Mouse (Mus musculus) kidney, adult 18-20 months (tissue): ENCODE measurements at regions not wholly inside any gene's neighbourhood (a gene's known extent, or its start where the extent isn't known, plus 50 kb on each side); places are given as distances from the start of the nearest gene placed in this dataset.

ENCODE experiments used
- DNase-seq: peaks from one replicate; pipeline ENCODE4 v3.0.0; 2021

GRCm38 (mm10) chr14:64511300-64511699 is 407.2 kb downstream of the Prss52 start:
- DNase-seq: no peak

- no peak for DNase-seq
Observed at GRCm38 (mm10) chr14:64512726-64513125, 408.6 kb downstream of the Prss52 start.

GRCm38 (mm10) chr14:64517584-64518195 is 413.6 kb downstream of the Prss52 start:
- no peak for DNase-seq

DNA sequence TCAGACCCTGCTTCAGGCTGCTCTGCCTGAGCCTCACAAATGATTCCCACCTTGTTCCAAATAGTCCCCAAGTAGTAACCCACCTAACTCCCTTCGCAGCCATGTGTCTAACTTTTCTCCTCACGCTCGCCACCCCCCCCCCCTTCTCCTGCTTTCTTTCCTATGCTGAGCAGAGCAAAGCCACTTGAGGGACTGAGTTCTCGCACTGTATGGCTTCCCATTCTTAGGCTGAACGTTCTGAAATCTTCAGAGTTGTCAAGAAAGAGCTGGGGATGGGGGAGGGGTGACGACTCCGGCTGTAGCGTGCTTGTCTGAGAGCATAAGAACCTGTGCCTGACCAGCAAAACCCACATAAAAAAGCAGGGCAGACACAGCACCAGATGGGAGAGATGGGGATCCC is 420.6 kb downstream of the Prss52 start:
- no peak for DNase-seq

- no peak for DNase-seq
Observed at GRCm38 (mm10) chr14:64525302-64526078, 421.4 kb downstream of the Prss52 start.

- no peak for DNase-seq
Observed at GRCm38 (mm10) chr14:64530541-64530940, 426.5 kb downstream of the Prss52 start.

- no peak for DNase-seq
Observed at GRCm38 (mm10) chr14:64531221-64531949, 427.3 kb downstream of the Prss52 start.

GRCm38 (mm10) chr14:64532351-64532750 is 428.3 kb downstream of the Prss52 start:
- no peak for DNase-seq

- no peak for DNase-seq
Observed at GRCm38 (mm10) chr14:64533591-64534151, 429.6 kb downstream of the Prss52 start.

DNA sequence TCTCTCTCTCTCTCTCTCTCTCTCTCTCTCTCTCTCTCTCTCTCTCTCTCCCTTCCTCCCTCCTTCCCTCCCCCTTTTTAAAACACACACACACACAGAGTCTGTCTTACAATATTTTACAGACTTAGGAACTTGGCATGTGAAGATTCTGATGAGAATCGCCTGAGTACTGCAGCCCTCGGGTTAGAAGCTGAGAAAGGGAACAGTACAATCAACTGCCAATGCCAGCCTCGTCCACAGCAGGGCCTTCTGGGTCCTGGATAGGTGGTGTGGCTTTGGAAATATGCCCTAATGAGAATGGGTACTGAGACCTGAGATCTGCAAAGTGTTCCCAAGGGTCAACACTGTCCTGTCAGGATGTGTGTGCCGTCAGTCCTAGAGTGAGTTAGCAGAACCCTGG is 430.1 kb downstream of the Prss52 start:
- DNase-seq: no peak

DNA sequence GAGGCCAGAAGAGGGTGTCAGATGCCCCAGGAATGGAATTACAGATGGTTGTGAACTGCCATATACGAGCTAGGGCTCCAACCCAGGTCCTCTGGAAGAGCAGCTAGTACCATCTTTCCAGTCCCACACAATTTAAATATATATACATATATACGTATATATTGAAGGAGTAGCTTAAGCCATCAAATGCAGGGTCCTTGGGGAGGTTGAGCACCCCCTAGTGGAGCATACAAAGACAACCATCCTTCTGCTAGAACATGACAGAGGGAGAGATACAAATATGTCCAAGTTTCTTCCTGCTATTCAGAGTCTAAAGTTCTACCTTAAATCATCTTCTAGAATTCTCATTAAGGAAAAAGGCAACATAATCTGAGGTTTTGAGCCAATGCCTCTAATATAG is 435.4 kb downstream of the Prss52 start:
- no peak for DNase-seq

GRCm38 (mm10) chr14:64545056-64545455 is 441.0 kb downstream of the Prss52 start:
- DNase-seq: no peak

DNA sequence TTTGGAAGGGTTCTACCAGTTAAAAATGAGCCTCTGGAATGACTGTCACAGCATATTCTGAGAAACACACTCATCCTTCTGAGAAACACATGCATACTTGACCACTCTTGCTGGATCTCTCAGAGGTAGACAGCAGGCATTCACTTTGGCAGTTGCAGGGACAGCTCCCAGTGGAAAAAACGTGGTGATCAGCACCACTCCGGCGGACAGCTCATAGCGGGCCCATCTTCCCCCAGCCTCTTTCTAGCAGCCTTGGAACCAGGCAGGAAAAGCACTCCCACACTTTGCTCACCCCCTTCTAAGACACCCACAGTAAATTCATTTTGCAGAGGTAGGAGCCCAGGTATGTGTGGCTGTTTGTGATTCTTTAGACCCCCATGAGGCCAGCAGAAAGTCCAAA is 442.7 kb downstream of the Prss52 start:
- peak; percentile 20 for DNase-seq

- no peak for DNase-seq
Observed at GRCm38 (mm10) chr14:64552951-64553350, 448.9 kb downstream of the Prss52 start.

DNA sequence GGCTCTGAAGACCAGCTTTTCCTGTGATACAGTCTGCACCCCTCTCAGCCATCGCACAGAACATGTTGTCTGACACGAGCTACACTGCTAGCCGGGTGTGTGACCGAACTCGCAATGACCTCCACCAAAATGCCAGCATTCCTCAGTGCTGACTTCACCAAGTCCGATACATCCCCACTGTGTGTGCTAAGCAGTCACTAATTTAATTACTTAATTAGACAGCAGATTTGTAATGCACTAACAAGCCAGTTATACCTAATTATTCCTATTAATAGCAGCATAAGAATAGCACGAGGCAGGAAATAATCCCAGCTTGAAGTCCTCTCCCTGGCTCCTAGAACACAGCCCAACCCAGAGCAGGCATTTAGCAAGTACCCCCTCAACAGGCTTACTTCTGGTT is 452.0 kb downstream of the Prss52 start:
- DNase-seq: no peak

DNA sequence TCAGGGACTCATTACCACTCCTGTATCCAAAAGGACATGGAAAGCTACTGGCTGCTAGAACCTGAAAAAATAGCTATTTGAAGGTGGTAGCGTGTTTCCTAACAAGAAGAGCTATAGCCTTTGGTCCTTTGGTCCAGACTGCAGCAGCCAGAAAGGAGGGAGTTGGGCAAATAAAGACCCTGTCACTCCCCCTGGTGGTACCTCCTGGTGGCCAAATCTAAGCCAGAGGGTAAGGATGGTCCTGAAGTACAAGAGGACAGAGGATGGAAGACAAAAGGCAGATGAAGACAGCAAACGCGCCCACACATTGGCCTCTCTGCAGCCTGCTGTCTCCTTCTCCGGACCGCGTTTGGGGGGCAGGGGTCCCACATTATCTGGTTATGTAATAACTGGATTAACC is 453.4 kb downstream of the Prss52 start:
- DNase-seq: no peak

DNA sequence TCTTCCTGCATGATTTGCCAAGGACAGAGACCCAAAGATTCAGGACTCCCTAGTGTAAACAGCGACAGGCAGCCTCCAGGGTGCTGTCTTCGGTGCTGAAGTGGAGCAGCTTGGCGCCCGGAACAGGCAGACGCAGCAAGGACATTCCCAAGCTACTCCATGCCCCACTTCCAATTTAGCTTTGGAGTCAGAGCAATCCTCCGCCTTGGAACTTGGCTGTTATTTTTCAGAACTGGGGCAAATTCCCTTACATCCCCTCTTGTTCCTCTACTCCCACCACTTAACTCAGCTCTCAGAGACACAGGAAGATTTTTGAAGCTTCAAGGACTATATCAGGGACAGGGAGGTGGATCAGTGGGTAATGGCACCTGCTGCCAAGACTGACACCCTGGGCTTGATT is 464.6 kb downstream of the Prss52 start:
- DNase-seq: no peak

- DNase-seq: no peak
Observed at GRCm38 (mm10) chr14:64570951-64571350, 466.9 kb downstream of the Prss52 start.

DNA sequence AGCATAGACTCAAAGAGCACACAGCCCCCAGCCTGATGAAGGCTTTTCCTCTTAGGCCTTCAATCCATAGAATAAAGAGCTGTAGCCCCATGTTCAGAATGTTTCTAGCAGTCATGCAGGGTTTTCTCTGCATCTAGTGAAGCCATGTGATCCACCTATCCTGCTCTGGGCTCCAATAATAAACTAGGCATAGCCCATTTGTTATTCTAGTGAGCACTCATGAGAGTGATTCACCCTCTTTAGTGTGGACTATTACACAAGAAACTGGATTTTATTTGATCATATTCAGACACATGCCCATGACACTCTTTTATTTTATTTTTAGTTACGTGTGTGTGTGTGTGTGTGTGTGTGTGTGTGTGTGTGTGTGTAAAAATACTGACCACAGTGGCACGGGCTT is 468.7 kb downstream of the Prss52 start:
- no peak for DNase-seq

- no peak for DNase-seq
Observed at GRCm38 (mm10) chr14:64573773-64574172, 469.7 kb downstream of the Prss52 start.

DNA sequence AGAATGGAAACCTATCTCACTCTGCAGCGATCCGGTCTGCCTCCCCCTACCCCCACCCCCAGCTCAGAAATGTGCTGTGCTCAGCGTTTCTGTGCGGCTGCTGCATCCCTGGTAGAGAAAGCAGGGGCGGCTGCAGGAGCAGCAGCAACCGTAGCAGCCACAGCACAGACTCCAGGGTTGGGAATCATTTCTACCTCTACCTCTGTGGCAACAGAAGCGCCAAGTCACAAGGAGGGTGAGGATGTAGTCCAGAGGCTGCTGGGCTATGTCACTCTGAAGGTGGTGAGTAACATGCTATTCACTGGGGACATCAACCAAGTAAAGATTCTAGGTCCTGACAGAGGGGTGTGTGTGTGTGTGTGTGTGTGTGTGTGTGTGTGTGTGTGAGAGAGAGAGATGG is 470.2 kb downstream of the Prss52 start:
- DNase-seq: no peak

- no peak for DNase-seq
Observed at GRCm38 (mm10) chr14:64574773-64575172, 470.7 kb downstream of the Prss52 start.

DNA sequence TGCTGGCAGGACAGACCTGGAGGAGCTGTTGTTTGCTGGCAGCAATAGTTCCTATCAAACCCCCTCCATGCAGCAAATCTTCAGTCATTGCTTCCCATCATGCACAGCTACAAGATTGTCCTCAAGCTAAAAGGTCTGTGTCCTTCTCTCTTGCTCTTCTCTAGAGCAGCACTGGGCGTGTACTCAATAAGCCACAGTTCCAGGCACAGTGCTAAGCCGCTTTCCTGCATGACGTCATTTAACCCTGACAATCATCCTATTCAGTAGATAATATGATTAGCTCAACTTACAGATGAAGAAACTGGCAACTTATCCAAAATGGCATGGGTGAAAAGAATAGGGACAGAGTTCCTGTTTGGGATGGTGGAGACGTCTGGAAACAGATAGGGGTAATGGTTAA is 471.9 kb downstream of the Prss52 start:
- DNase-seq: no peak

GRCm38 (mm10) chr14:64580086-64580485 is 476.0 kb downstream of the Prss52 start:
- no peak for DNase-seq
